Mouse (Mus musculus): ENCODE data around the gene Itpa.
"Not testable (repeated sequence)": the region's sequence is repeated elsewhere in the genome, so short reads cannot be mapped to it uniquely, and the experiment has no call there.

The Itpa gene

GRCm38 (mm10) chr2:130667559-130667958 lies at the start of gene Itpa:
Gene Itpa (plus strand): TSS chr2:130667610.
- DNase-seq (ENCODE audit: low spot score in 2 of 2) = peak; percentile 79 to 84

DNA sequence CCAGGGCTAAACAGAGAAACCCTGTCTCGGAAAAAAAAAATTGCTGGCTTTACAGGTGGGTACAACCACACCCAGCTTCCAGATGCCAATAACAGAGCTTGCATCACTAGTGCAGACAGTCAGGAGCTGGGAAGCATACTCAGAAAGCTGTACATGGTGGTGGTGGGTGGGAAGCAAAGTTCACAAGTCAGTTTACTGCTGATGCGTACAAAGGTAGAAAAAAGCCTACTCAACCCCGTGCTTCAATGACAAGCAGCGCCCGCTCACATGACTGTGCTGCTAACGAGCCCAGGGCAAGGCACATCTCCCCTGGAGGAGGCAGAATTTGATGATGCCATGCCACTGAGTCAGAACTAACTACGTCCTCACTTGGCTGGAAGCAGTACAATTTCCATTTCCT lies 48.4 kb upstream of the Itpa start:
- no peak for DNase-seq (ENCODE audit: low spot score in 2 of 2)

GRCm38 (mm10) chr2:130628424-130628823 lies 39.0 kb upstream of the Itpa start:
- DNase-seq (ENCODE audit: low spot score in 2 of 2) = no peak

GRCm38 (mm10) chr2:130629080-130629838 lies 38.2 kb upstream of the Itpa start:
- no peak for DNase-seq (ENCODE audit: low spot score in 2 of 2)

- peak; percentile 73 to 84 for DNase-seq (ENCODE audit: low spot score in 2 of 2)
Observed at GRCm38 (mm10) chr2:130629839-130630203, 37.6 kb upstream of the Itpa start, which contains the start of the genes Fastkd5 and Ubox5. Gene Fastkd5 (minus strand): TSS chr2:130630027. Gene Ubox5 (minus strand): TSS chr2:130630038.

DNA sequence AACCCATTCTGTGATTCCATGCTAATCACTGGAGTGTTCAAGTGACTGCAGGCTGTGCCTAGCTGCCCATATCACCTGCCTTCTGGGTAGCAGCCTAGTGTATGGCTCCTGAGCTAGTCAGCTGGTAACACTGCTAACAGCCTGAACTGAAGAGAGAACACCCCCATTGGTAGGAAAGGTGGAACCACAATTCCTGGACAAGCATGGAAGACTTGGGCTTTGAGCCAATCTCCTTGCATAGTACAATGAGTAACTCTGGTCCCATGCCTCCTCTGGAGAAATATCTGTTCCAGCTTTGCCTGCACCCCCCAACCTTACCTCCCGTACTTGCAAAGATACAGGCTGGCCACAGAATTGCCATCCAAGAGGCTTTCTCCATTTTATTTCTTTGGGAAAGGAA lies 35.0 kb upstream of the Itpa start:
- DNase-seq (ENCODE audit: low spot score in 2 of 2) = no peak

GRCm38 (mm10) chr2:130632887-130633675 lies 34.3 kb upstream of the Itpa start:
- no peak for DNase-seq (ENCODE audit: low spot score in 2 of 2)

- no peak for DNase-seq (ENCODE audit: low spot score in 2 of 2)
Observed at GRCm38 (mm10) chr2:130634006-130634738, 33.2 kb upstream of the Itpa start.

- DNase-seq (ENCODE audit: low spot score in 2 of 2) = no peak
Observed at GRCm38 (mm10) chr2:130634739-130635411, 32.5 kb upstream of the Itpa start.

DNA sequence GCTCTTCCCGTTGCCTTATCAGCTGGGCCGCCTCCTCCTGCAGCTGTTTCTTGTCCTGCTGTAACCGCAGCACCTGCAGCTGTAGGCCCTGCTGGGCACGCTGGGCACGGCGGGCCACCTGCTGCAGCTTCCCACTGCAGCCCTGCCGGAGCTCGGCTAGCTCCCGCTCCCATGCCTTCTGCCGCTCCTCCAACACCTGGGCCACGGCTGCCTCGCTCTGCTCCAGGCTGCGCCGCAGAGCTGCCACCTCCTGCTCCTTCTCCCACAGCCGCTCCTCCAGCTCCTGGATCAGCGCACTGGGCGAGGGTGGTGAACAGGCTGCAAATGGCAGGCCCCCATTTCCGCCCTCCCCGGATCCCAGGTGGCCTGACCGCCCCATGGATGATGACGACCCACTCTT lies 31.6 kb upstream of the Itpa start:
- DNase-seq (ENCODE audit: low spot score in 2 of 2) = no peak

- DNase-seq (ENCODE audit: low spot score in 2 of 2) = no peak
Observed at GRCm38 (mm10) chr2:130638101-130638611, 29.3 kb upstream of the Itpa start.

- no peak for DNase-seq (ENCODE audit: low spot score in 2 of 2)
Observed at GRCm38 (mm10) chr2:130639276-130639675, 28.1 kb upstream of the Itpa start.

DNA sequence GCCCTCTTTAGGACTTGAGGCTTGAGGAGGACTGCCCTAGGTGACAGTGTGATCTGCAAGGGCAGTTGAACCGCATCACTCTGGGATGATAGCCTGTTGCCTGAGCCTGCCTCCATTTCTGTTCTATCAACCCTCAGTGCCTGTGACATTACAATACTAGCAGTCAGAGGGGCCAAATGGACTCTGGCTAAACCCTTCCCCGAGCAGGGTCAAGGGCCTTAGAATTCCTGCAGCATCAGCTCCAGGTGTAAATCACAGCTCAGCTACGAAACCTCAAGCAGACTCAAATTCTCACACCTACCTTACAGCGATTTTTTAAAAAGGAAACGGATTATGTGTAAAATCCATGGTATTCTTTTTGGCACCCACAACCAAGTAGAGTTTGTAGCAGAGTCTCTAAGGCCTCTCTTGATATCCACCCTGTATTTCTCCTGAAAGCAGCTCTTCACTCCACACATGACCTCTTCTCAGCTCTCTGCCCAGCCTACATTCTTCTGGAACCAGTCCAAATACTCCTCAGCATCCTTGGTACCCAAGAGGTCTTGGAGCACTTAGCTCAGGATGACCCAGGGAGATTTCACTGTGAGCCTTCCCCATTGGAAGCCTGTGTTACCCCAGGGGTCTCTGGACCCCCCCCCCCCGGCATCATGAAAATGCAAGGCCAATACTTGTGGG lies 25.9 kb upstream of the Itpa start:
- no peak for DNase-seq (ENCODE audit: low spot score in 2 of 2)

DNA sequence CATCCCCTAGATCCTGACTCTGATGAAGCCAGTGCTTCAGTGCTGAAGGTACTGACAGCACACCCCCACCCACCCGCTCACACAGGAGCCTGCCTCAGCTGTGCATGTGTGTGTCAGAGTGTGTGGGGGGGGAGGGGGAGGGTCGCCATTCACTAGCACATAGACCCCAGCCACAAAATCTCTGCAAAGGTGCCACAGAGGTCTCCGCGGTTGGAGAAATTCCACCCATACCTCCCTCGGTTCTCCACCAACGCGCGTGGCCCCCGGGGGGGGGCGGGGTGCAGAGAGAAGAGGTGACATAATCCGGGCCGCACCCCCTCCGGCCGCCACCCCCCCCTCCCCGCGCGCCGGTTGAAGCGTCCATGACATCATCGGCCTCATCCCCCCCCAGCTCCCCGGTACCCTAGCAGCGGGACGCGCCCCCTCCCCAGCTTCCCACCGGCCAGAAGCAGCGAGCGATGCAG lies 25.2 kb upstream of the Itpa start:
- DNase-seq (ENCODE audit: low spot score in 2 of 2) = no peak

DNA sequence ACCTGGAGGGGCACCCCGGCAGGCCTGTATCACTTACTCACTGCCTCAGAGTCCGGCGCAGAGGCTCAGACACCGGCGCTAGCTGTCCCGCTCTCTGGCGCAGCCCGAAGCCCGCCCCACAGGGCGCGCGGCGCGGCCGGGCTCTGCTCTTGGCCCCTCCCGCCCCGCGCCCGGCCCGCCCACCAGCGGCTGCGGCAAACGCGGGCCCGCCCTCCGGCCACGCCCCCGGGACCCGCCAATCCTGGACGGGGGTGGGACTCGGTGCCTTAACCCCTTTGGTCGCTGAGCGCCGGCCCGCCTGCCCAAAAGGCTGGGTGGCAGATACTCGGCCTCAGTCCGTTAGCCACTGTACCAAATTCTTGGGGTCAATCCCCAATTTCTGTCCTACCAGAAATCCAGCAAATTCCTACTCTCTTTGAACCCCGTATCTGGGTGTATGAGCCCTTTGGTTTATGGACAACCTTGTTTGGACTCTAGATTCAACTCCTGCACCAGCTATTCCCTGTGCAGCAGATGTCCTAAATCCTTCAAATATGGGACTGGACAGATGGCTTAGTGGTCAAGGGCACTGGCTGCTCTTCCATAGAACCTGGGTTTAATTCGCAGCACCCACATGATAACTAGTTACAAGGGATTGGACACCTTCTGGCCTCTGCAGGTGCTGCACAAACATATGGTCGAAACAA lies 24.6 kb upstream of the Itpa start, which contains the start of gene Lzts3:
Lzts3 (minus strand) TSS at position 120 of the 686 bp plus-strand sequence.
- DNase-seq (ENCODE audit: low spot score in 2 of 2) = peak; percentile 85 to 89

- no peak for DNase-seq (ENCODE audit: low spot score in 2 of 2)
Observed at GRCm38 (mm10) chr2:130645198-130645597, 22.2 kb upstream of the Itpa start.

- not testable (repeated sequence) for DNase-seq (ENCODE audit: low spot score in 2 of 2)
Observed at GRCm38 (mm10) chr2:130649028-130649427, 18.4 kb upstream of the Itpa start.

- DNase-seq (ENCODE audit: low spot score in 2 of 2) = no peak
Observed at GRCm38 (mm10) chr2:130653303-130653702, 14.1 kb upstream of the Itpa start.

- DNase-seq (ENCODE audit: low spot score in 2 of 2) = no peak
Observed at GRCm38 (mm10) chr2:130653760-130654159, 13.7 kb upstream of the Itpa start.
